Mouse (Mus musculus): ENCODE measurements at regions not wholly inside any gene's neighbourhood (a gene's known extent, or its start where the extent isn't known, plus 50 kb on each side); places are given as distances from the start of the nearest gene placed in this dataset.

GRCm38 (mm10) chr4:12418086-12418485 lies 246.3 kb upstream of the Fam92a start:
- H3K36me3 ChIP-seq (replicated peaks): no peaks in the 10 kb centered on the region
- H3K4me3 ChIP-seq: no peak overlapping the region
- H3K27me3 ChIP-seq (ENCODE audit: poor library complexity, severe bottlenecking): no peaks in the 10 kb centered on the region
- H3K9me3 ChIP-seq: no peaks in the 10 kb centered on the region
- H3K4me1 ChIP-seq: 0 out of 2 replicates have a peak, but pooled peaks cover 4% of the 10 kb centered on the region
- no peak for DNase-seq (ENCODE audit: extremely low spot score, low spot score)
- H3K27ac ChIP-seq: no peak overlapping the region
- WGBS: 73% methylated on average over 3 of the region's 3 CpGs

DNA sequence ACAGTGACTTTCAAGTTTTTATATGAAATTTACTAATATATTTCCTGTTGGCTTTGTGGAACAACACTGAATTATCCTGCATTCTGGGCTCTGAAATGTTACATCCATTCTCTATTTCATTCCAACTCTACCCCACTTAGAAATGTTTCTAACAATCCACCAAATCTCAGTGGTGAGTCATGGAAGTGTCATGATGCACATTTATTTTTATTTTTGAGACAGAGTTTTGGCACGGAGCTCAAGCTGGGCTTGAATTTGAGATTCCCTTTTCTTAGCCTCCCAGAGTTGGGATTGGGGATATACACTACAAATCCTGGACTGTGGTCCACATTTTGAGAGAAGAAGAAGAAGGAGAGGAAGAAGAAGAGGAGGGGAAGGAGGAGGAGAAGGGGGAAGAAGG lies 223.5 kb upstream of the Fam92a start:
- no peak overlapping the region for H3K4me3 ChIP-seq
- no peak overlapping the region for H3K27ac ChIP-seq
- 72% methylated on average over 1 of the region's 1 CpGs for WGBS
- no peaks in the 10 kb centered on the region for H3K9me3 ChIP-seq
- H3K4me1 ChIP-seq: no peaks in the 10 kb centered on the region
- H3K27me3 ChIP-seq (ENCODE audit: poor library complexity, severe bottlenecking): no peaks in the 10 kb centered on the region
- H3K36me3 ChIP-seq (replicated peaks): no peaks in the 10 kb centered on the region
- no peak for DNase-seq (ENCODE audit: extremely low spot score, low spot score)

DNA sequence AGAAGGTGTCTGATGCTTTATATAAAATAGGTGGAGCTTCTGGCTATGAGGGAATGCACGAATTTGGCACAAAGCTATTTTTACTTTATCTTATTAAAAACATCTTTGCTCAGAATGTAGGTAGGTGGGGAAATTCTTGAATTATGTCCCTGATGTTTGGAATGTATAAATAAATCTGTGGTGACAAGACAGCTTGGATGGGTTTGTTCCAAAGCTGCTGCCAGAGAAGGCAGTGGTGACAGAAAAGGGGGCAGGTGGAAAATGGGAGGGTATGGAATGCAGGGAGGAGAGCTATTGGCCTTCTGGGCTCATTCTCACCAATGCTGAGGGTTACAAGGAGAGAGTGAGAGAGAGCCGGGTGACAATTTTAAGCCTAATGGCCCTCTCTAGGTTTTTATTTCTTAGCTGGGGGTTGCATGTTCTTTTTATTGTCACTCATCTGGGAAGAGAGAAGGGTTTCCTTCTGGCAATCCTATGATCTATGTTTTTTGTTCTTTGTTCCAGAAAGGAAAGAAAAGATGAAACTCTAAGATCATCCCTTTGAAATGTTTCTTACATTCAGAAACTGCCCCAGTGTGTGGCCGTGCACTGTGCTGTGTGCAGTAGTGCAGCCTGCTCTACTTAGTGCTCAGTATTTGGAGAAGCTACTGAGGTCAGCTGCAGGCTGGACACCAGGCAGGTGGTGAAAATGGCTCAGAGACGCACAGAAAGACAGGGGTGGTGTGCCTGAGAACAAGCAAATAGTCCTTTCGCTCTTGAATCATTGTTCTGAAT lies 205.2 kb upstream of the Fam92a start:
- Histone ChIP-seq H3K4me3 (no peak overlapping the region), H3K4me1 (no peaks in the 10 kb centered on the region), H3K36me3 (replicated peaks) (no peaks in the 10 kb centered on the region), H3K27ac (no peak overlapping the region), H3K9me3 (no peaks in the 10 kb centered on the region), H3K27me3 (ENCODE audit: poor library complexity, severe bottlenecking) (no peaks in the 10 kb centered on the region)
- WGBS: 83% methylated on average over 5 of the region's 5 CpGs
- no peak for DNase-seq (ENCODE audit: extremely low spot score, low spot score)

GRCm38 (mm10) chr4:12369551-12369950 lies 197.7 kb upstream of the Fam92a start:
- Histone ChIP-seq H3K27me3 (ENCODE audit: poor library complexity, severe bottlenecking) (no peaks in the 10 kb centered on the region), H3K36me3 (replicated peaks) (no peaks in the 10 kb centered on the region), H3K9me3 (no peaks in the 10 kb centered on the region), H3K27ac (peak overlapping the region; percentile 20; the same call in 1 of the 2 replicates), H3K4me1 (peaks cover 9% of the 10 kb centered on the region), H3K4me3 (no peak overlapping the region)
- no peak for DNase-seq (ENCODE audit: extremely low spot score, low spot score)
- 49% methylated on average over 2 of the region's 2 CpGs for WGBS

DNA sequence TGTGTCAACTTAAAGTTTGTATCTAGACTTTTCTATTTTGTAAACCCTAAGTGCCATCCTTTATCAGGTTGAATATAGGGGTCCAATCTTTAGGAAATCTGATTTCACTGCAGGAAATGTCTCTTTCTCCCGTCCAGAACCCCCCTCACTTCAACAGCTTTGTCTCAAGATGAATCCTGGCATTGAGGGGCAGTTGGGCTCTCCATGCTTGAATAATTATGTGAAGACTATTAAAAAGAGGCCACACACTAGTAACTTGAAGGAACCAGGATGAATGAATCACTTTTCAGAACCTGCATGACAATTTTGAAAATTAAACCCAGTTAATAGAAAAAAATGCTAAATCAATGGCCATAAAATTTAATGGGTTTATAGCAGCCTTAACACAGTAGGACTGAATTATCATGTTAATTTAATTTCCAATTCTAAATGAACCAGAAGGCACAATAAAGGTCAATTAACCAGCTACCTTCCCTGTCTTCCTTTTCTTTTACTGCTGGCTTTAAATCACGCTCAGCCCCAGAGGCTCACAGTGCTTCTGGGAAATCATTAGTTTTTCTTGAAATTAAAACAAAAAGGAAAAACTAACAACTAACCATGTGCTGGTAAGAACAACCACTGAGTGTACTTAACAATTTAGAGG lies 185.3 kb upstream of the Fam92a start:
- no peaks in the 10 kb centered on the region for H3K9me3 ChIP-seq
- H3K27ac ChIP-seq: no peak overlapping the region
- no peaks in the 10 kb centered on the region for H3K27me3 ChIP-seq (ENCODE audit: poor library complexity, severe bottlenecking)
- peaks cover 6% of the 10 kb centered on the region for H3K4me1 ChIP-seq
- 44% methylated on average over 2 of the region's 2 CpGs for WGBS
- no peak overlapping the region for H3K4me3 ChIP-seq
- DNase-seq (ENCODE audit: extremely low spot score, low spot score): no peak
- no peaks in the 10 kb centered on the region for H3K36me3 ChIP-seq (replicated peaks)

DNA sequence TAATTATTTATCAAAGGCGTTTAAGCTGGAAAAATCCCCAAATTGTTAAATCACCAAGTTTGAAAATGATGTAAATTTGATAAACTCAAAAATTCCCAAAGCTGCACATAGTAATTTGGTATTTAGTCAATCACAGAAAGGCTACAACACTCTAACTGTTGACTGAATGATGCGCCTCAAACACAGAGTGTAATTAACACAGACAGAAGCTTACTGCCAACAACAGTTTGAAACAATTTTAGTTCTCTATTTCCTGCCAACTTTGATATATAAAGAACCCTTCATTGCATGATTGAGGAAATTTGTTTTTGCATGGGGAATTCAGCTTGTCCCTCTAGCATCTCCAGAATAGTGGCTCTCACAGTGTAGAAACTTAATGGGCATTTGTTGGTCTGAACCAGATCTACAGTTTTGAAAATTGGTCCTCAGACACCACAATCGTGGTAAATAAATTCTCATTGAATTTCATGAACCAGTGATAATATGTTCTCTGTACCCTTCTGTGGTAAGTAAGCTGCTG lies 181.6 kb upstream of the Fam92a start:
- H3K9me3 ChIP-seq: no peaks in the 10 kb centered on the region
- no peak overlapping the region for H3K27ac ChIP-seq
- peaks cover 6% of the 10 kb centered on the region for H3K4me1 ChIP-seq
- no peaks in the 10 kb centered on the region for H3K36me3 ChIP-seq (replicated peaks)
- H3K4me3 ChIP-seq: no peak overlapping the region
- no peak for DNase-seq (ENCODE audit: extremely low spot score, low spot score)
- H3K27me3 ChIP-seq (ENCODE audit: poor library complexity, severe bottlenecking): no peaks in the 10 kb centered on the region
- WGBS: 87% methylated on average over 3 of the region's 3 CpGs

- Histone ChIP-seq H3K36me3 (replicated peaks) (no peaks in the 10 kb centered on the region), H3K27ac (no peak overlapping the region), H3K4me3 (no peak overlapping the region), H3K4me1 (no peaks in the 10 kb centered on the region), H3K9me3 (peaks cover 6% of the 10 kb centered on the region; the same call in 1 of the 2 replicates), H3K27me3 (ENCODE audit: poor library complexity, severe bottlenecking) (no peaks in the 10 kb centered on the region)
- DNase-seq (ENCODE audit: extremely low spot score, low spot score): no peak
- 83% methylated on average over 1 of the region's 1 CpGs for WGBS
Observed at GRCm38 (mm10) chr4:12339236-12339635, 167.4 kb upstream of the Fam92a start.

DNA sequence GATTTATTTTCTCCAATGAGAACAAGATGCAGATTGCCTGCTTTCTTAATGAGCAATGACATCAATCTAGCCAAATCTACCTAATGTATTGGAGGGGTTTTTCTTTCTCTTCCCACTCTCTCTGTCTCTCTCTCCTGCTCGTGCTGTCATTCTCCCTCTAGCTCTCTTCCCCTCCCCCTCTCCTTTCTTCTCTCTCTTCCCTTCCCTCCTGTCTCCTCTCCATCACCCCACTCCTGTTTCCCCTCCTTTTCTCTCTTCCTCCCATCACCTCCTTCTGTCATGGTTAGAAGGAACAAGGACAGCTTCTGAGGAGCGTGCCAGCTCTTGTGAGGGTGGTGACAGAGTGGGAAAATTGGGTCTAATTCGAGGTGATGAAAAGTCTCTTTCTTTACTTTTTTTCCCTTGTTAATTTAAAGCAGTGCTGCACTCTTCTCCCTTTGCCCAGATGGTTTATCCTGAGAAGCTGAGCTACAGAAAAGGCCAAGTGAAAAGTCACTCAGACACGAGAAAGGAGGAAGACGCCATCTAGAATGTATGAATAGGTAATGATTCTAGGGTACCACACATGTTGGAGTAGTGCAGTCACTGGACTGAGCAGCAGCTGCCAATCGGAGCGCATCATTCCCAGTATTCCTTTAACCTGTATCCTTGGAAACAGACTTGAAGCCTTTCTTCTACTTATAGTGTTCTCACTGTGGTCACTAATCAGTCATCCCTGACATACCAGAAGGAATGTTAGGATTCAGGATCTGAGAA lies 163.2 kb upstream of the Fam92a start:
- Histone ChIP-seq H3K9me3 (no peaks in the 10 kb centered on the region), H3K4me1 (no peaks in the 10 kb centered on the region), H3K36me3 (replicated peaks) (no peaks in the 10 kb centered on the region), H3K4me3 (no peak overlapping the region), H3K27me3 (ENCODE audit: poor library complexity, severe bottlenecking) (no peaks in the 10 kb centered on the region), H3K27ac (no peak overlapping the region)
- DNase-seq (ENCODE audit: extremely low spot score, low spot score): no peak
- WGBS: 87% methylated on average over 7 of the region's 7 CpGs

GRCm38 (mm10) chr4:12334429-12334828 lies 162.6 kb upstream of the Fam92a start:
- no peaks in the 10 kb centered on the region for H3K4me1 ChIP-seq
- H3K9me3 ChIP-seq: no peaks in the 10 kb centered on the region
- no peak overlapping the region for H3K27ac ChIP-seq
- no peak for DNase-seq (ENCODE audit: extremely low spot score, low spot score)
- no peaks in the 10 kb centered on the region for H3K36me3 ChIP-seq (replicated peaks)
- no peaks in the 10 kb centered on the region for H3K27me3 ChIP-seq (ENCODE audit: poor library complexity, severe bottlenecking)
- 85% methylated on average over 9 of the region's 9 CpGs for WGBS
- H3K4me3 ChIP-seq: no peak overlapping the region

DNA sequence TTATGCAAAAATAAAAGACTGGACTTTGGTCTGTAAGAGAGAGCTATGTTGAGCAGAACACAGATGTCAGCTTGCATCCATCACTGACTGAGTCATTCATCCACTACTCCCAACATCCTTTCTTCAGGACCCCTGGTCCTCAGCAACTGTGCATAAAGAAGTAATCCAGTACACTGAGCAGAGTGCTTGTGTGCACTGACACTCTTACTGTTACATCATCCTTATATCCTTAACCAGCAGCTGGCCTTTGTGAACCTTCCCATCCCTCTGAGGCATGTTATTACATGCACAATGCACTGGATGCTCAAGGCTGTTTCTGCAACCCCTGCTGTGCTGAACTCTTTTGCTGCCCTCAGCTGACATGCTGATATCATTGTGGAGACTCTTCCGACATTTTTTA lies 144.2 kb upstream of the Fam92a start:
- no peaks in the 10 kb centered on the region for H3K36me3 ChIP-seq (replicated peaks)
- no peak overlapping the region for H3K4me3 ChIP-seq
- no peaks in the 10 kb centered on the region for H3K4me1 ChIP-seq
- no peak overlapping the region for H3K27ac ChIP-seq
- 83% methylated on average over 1 of the region's 1 CpGs for WGBS
- DNase-seq (ENCODE audit: extremely low spot score, low spot score): no peak
- no peaks in the 10 kb centered on the region for H3K27me3 ChIP-seq (ENCODE audit: poor library complexity, severe bottlenecking)
- no peaks in the 10 kb centered on the region for H3K9me3 ChIP-seq

DNA sequence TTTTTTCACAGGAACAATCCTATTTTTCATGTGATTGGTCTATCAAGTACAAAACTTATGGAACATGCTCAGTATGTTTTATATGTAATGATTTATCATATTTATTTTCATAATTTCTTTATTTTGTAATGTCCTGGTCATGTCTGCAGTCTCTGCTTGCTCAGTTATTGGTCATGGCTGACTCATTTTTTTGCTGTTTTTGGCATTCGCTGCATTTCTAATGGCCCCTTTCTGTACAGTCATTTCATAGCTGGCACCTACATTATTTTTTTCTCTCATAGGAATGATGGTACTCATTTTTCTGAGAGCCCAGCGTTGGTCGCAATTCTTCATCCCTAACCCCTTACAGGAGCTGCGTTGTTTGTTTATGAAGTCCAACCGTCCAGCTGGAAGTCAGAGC lies 136.5 kb upstream of the Fam92a start:
- H3K27me3 ChIP-seq (ENCODE audit: poor library complexity, severe bottlenecking): no peaks in the 10 kb centered on the region
- no peak overlapping the region for H3K4me3 ChIP-seq
- no peaks in the 10 kb centered on the region for H3K9me3 ChIP-seq
- no peaks in the 10 kb centered on the region for H3K36me3 ChIP-seq (replicated peaks)
- DNase-seq (ENCODE audit: extremely low spot score, low spot score): no peak
- H3K4me1 ChIP-seq: peaks cover 8% of the 10 kb centered on the region; the same call in 1 of the 2 replicates
- 88% methylated on average over 5 of the region's 5 CpGs for WGBS
- no peak overlapping the region for H3K27ac ChIP-seq

DNA sequence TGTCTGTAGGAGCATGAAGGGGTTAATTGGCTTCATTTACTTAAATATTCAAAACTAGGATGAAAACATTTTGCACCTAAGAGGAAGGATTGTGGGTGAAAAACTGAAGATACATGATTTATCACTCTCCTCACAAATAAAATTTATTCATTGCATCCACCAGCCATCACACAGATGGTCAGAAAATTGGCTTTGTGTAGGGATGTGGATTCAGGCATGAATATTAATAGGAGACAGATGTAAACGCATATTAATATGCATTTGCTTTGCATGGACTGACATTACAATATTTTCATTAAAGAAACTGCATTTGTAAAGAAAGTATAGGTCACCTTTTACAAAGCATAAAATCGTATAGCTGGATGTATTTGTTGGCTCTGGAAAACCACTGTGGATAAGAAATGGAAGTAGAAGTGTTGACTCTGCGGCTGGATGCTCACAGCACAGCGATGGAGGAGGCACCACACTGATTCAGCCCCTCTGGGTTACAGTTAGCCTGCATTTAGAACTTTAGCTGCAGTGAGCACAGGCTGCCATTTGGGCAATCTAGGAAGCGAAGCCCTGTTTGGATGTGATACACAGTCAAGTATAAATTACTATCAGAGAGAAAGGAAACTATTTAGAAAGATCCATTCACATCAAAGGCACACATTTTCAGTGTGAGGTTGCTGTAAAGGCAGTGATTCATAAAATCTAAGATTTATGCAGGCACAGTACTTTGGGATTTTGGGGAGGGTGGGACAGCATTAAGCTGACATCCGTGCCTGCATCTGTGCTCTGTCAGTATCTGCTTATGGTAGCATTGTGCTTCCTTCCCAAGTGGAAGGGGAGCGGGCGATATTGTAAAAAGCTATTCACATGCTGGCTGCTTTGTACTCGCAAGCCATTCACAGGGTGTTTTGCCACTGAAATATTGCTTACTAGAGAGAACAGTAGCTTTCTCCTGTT lies 135.1 kb upstream of the Fam92a start:
- Histone ChIP-seq H3K27me3 (ENCODE audit: poor library complexity, severe bottlenecking) (no peaks in the 10 kb centered on the region), H3K4me1 (peaks cover 8% of the 10 kb centered on the region; the same call in 1 of the 2 replicates), H3K9me3 (no peaks in the 10 kb centered on the region), H3K4me3 (no peak overlapping the region), H3K36me3 (replicated peaks) (no peaks in the 10 kb centered on the region), H3K27ac (no peak overlapping the region)
- DNase-seq (ENCODE audit: extremely low spot score, low spot score): no peak
- WGBS: 77% methylated on average over 9 of the region's 9 CpGs

Measured in forebrain, embryonic 10.5 days (tissue).